Mouse (Mus musculus) olfactory bulb, adult 2 months (tissue): ENCODE measurements around the gene Lca5l.

Experiments used
- CTCF ChIP-seq: fragments of 200-500 bp; IDR thresholded peaks from 2 replicates; pipeline ENCODE4 v1.5.1; 2012; ENCODE audit warnings: low read depth, mild to moderate bottlenecking, low read length, moderate library complexity; ENCODE audit not compliant: insufficient read depth
- POLR2A ChIP-seq: fragments of 200-500 bp; IDR thresholded peaks from 2 replicates; pipeline ENCODE4 v1.6.1; 2012; ENCODE audit warnings: mild to moderate bottlenecking, low read depth, low read length, moderate library complexity; ENCODE audit not compliant: insufficient read depth

DNA sequence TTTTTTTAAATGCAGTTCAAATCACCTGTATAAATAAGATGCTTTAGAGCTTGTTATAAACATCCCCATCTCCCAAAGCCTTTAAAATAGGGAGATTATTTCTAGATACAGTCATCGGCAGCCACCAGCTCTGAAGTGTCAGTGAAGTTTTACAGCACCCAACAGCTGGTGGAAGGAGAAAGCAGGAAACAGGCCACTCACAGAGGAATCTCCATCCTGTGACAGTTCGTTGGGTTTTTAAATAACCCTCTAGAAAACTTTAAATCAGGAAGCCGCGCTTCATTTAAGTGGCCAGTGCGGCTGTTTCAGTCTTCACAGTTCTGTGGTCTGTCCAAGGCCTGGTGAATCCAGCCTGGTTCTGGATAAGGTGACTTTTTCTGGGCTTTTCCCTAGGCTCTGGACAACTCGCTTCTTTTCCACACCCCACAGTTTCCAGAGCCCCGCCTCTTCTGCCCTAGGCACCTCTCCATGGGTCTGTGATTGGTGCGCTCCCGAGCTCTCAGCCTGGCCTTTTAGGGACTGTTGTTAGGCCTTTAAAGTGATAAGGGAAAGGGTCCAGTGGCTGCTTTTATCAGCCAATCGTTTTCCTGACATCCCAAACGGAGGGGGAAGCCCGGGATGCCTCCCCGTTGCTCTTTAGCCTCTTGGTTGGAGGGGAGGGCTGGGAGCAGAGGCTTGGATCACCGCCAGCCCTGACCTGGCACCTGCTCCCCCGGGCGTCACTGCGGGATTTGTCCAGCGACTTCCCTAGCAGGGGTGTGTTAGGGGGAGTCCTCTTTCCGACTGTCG is 8.0 kb upstream of the Lca5l start, which contains the start of gene Sh3bgr:
- no peak for TF ChIP-seq CTCF
- no peak for TF ChIP-seq POLR2A
